Mouse (Mus musculus) kidney, postnatal 36 days (tissue): Measurements from ENCODE around the gene Piezo1.

Experiments used
- DNase-seq, 2 experiments: peaks; one replicate each; pipeline ENCODE4 v3.0.0; 2021 to 2022; ENCODE audit warnings: mixed read lengths in 2 of 2

The Piezo1 gene

DNA sequence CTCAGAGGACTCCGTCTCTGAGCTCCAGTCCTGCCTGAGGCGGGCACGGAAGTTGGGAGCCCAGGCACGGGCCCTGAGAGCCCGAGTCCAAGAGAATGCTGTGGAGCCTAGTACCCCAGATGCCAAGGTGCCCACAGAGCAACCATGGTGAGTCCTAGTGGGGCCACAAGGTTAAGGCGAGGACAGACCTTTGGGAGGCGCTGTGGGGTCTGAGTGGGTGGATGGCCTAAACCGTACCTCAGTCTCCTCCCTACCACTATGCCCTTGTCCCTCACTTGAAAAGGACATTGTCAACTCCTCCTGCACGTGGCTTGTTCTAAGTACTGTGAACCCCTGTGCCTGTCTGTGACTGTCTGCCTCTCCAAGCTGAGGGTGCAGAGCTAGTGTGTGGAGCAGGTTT lies 18.2 kb upstream of the Piezo1 start:
- DNase-seq, result no peak

DNA sequence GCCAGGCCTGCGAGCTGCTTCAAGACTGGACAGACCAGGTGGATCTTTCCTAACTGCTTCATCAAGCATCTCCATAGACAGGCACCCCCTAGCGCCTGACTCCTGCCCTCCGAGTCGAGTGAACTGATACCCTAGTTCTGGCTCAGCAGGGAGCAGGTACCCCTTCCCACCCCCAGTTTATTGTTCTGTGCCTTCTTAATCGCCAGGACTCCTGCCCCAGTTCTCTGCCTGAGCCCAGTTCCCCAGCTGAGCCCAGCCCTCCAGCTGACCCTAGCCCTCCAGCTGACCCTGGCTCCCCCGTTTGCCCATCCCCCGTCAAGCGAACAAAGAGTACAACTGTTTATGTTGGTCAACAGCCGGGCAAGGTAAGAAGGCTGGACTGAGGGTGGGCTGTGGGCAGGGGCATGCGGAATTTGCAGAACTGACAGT lies 17.8 kb upstream of the Piezo1 start:
- DNase-seq, result no peak

GRCm38 (mm10) chr8:122568109-122568504 lies 17.0 kb upstream of the Piezo1 start:
- DNase-seq, result no peak

- peak; percentile 94 to 97 for DNase-seq
Measured at GRCm38 (mm10) chr8:122567361-122568108, 16.4 kb upstream of the Piezo1 start, which contains the start of gene Cdt1. Gene Cdt1 (plus strand): TSS chr8:122568015.

- DNase-seq, result no peak
Measured at GRCm38 (mm10) chr8:122566766-122567165, 15.6 kb upstream of the Piezo1 start.

DNA sequence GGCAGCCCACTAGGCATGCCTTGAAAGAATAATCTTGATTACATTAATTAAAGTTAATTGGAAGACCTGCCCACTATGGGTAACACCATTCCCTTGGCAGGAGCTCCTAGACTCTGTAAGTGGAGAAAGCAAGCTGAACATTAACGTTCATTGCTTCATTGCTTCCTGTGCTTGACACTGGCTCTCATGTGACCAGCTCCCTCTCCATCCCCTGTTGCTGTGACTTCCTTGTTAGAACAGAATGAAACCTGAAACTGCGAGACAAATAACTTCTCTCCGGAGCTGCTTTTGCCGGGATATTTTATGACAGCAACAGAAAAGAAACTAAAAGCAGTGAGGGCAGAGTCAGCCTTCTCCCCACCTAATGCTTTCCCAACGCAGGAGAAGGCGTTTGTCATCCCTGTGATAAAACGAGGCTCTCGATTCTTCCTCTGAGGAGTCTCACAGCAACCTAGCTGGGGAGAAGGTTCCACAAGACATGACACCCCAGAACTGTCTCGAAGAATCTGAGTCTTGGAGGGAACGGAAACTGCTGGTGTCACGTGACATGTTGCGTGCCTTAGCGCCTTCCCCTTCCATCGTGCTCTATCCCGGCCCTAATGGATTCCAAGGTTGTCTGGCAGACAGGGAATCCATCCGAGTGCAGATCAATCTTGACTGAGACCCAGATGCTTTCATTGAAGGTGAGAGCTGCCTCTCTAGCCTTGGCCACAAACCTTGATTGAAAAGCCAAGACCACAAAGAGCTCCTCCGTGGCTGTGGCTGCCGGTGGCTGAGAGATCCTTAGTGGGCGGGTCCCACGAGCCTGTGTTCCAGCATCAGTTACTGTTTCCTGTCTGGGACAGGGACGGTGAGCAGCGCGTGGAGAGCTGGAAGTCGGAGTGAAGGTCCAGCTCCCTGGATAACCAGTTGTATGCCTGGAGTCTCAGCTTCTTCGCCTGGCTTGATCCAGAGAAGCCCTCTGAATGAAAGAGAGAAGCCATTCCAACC lies 13.5 kb upstream of the Piezo1 start:
- DNase-seq, result no peak

GRCm38 (mm10) chr8:122561199-122561598 lies 10.1 kb upstream of the Piezo1 start:
- DNase-seq, result no peak

- DNase-seq, result peak in 1 of 2 experiments; percentile 61
Measured at GRCm38 (mm10) chr8:122558671-122559349, 7.7 kb upstream of the Piezo1 start.

GRCm38 (mm10) chr8:122557248-122558038 lies 6.3 kb upstream of the Piezo1 start:
- no peak for DNase-seq

- DNase-seq, result peak; percentile 59 to 69
Measured at GRCm38 (mm10) chr8:122556030-122557009, 5.2 kb upstream of the Piezo1 start.

GRCm38 (mm10) chr8:122554786-122555185 lies 3.7 kb upstream of the Piezo1 start:
- DNase-seq, result no peak

DNA sequence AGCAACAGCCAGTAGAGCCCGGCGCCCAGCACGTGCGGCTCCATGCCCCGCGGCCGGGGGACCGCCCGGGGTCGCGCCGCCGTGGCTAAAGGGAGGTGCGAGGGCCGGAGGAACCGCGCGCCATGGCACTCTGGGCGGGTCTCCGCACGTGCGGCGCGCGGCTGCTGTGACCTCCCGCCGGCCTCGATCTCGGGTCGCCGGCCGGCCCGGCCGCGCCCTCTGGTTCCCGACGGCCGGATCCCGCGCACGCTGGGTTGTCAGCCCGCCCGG lies 199 bp downstream of the Piezo1 start:
- no peak for DNase-seq

- DNase-seq, result peak; percentile 54 to 75
Measured at GRCm38 (mm10) chr8:122550234-122550994, 715 bp downstream of the Piezo1 start.

DNA sequence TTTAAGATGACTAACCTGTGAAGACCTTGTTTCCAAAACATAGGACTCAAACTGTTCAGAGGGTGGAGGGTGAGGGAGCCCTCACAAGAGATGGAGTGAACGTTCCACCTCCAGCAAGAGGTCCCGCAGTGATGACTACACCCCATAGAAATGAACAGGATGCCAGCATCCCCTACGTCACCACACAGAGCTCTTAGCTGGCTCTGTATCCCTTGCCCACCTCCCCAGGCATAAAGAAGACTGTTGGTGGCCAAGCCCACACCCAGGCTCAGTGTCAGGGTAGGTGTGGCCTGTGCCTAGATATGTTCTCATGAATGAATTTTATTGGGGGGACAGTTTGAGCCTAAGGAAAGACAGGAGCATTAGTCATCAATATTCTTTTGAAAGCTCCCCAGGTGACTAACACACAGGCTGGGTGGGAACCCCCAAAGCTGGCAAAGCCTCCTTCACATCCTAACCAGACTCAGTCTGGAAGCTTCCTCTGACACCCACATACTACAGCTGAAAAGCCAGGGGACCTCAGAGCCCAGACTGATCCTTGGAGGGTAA lies 2.2 kb downstream of the Piezo1 start:
- DNase-seq, result no peak

- no peak for DNase-seq
Measured at GRCm38 (mm10) chr8:122548331-122548730, 2.8 kb downstream of the Piezo1 start.

- DNase-seq, result peak; percentile 45 to 49
Measured at GRCm38 (mm10) chr8:122547815-122548214, 3.3 kb downstream of the Piezo1 start.

DNA sequence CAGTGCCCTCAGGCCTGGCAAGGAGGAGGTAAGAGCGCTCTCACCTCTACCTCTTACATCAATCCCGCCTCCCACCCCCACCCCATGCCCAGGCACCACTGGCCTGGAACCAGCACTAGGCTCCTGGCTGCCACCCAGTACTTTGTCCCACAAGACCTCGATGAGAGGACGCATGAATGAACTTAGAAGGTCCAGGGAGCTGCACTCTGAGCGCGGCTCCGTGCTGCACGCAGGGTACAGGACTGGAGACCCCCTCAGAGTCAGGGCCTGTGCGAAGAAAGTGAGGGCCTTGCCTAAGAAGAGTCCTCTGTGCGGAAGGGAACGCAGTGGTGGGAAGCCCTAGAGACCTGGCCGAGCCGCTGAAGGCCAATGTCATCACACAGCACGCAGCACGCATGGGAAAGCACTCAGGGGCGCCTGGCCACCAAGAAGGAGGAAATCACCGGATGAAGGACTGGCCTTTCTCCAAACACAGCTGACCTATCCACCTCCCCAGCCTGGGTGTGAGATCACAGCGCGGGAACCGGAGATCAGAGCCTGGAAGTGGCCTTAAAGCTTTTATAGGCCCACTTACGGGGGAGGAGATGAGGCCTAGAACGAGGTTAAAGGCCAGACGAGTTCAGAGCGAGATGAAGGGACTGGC lies 4.2 kb downstream of the Piezo1 start:
- peak; percentile 90 to 93 for DNase-seq

DNA sequence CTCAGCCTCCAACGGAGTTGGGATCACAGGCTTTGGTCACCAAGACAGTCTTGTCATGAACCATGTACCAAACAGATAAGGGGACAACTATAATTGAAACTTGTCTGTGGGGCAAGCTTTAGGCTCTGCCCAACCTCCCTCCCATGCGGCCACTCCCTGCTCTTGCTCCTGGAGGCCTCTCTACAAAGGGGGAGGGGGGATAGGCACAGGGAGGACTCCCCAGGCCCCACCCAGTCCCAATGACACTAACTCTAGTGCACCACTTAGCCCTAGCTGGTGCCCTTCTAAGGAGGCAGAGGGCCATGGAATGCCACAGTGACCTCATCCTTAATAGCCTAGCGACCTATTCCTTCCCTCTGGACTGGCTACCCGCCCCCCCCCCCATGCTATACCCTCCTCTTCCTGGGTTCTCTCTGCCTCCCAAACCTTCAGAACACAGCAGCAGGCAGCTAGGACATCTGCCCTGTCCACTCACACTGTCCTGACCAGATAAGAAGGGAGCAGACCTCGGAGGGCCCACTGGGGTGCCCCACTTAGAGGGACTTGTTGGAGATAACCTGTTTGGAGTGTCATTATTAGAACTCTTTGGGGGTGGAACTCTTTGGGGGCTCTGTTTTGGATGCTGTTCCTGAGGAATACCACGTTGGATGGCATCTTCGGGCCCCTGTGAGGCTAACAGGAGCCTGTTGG lies 4.9 kb downstream of the Piezo1 start:
- no peak for DNase-seq

DNA sequence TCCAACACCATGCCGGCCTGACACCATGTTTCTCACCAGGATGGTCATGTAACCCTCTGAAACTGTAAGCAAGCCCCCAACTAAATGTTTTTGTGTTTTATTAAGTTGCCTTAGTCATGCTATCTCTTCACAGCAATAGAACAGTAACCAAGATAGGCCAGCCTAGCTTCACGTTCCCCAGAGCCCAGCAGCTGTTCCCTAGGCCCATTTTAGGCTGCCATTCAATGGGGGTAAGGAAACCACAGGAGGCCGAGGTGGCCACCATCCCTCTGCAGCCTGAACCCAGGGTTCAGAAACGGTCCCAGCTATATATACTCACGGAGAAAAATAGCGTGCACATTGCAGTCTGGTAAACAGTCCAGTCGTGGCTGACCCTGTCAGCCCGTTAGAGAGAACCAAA lies 7.0 kb downstream of the Piezo1 start:
- DNase-seq, result no peak
